Mouse (Mus musculus): ENCODE measurements around the gene Mcrip1. TPM values are rescaled to one million over a fixed set of nuclear protein-coding genes. Genes with fewer than 3 reads are reported as not detected.
"Not testable (repeated sequence)": the region's sequence is repeated elsewhere in the genome, so short reads cannot be mapped to it uniquely, and the experiment has no call there.

Gene Mcrip1
- 134 and 139 TPM in 2 replicates for polyA plus RNA-seq (2015; fragmentation: Nextera tagmentation; extraction: Ambion mirVana)

- H3K4me2 ChIP-seq (ENCODE audit: low read depth, low read length): peak within 1 kb of the TSS; percentile 84
- under 1% methylated on average over 76 of the region's 87 CpGs for WGBS
Measured at GRCm38 (mm10) chr11:120549168-120549945, at the start of gene Mcrip1. Gene Mcrip1 (minus strand): TSS chr11:120549727.

GRCm38 (mm10) chr11:120598990-120599549 is 49.5 kb upstream of the Mcrip1 start:
- 47% methylated on average over 17 of the region's 17 CpGs for WGBS
- Histone ChIP-seq H3K4me2 (ENCODE audit: low read depth, low read length) (peak overlapping the region; percentile 90), H3K27me3 (ENCODE audit: control insufficient read depth, insufficient read depth, low read length) (no peaks in the 10 kb centered on the region), H3K27ac (ENCODE audit: low read length) (peak overlapping the region; percentile 73; the same call in 1 of the 2 replicates), H3K4me3 (ENCODE audit: low read length) (peak overlapping the region; percentile 91), H3K36me3 (ENCODE audit: control insufficient read depth, insufficient read depth) (peaks cover 39% of the 10 kb centered on the region), H3K9ac (ENCODE audit: low read length) (peak overlapping the region; percentile 75), H3K9me3 (replicated peaks; ENCODE audit: control insufficient read depth, low read length) (no peaks in the 10 kb centered on the region), H3K4me1 (ENCODE audit: control insufficient read depth, insufficient read depth, low read length) (peaks cover 17% of the 10 kb centered on the region)
- no peak for ATAC-seq (replicated peaks; ENCODE audit: extremely low read depth, insufficient read depth, low FRiP score)

More at GRCm38 (mm10) chr11:120549168-120549945, at the start of gene Mcrip1:
- H3K27ac ChIP-seq (ENCODE audit: low read length): peak within 1 kb of the TSS; percentile 87
- H3K9ac ChIP-seq (ENCODE audit: low read length): peak within 1 kb of the TSS; percentile 86
- peaks cover 4% of the 10 kb centered on the region for H3K36me3 ChIP-seq (ENCODE audit: control insufficient read depth, insufficient read depth)
- peak within 1 kb of the TSS; percentile 68 for H3K4me3 ChIP-seq (ENCODE audit: low read length)
- H3K9me3 ChIP-seq (replicated peaks; ENCODE audit: control insufficient read depth, low read length): no peaks in the 10 kb centered on the region
- peaks cover 20% of the 10 kb centered on the region for H3K4me1 ChIP-seq (ENCODE audit: control insufficient read depth, insufficient read depth, low read length)
- no peaks in the 10 kb centered on the region for H3K27me3 ChIP-seq (ENCODE audit: control insufficient read depth, insufficient read depth, low read length)
- ATAC-seq (replicated peaks; ENCODE audit: extremely low read depth, insufficient read depth, low FRiP score): peak; percentile 89

- H3K4me1 ChIP-seq (ENCODE audit: control insufficient read depth, insufficient read depth, low read length): peaks cover 17% of the 10 kb centered on the region
- ATAC-seq (replicated peaks; ENCODE audit: extremely low read depth, insufficient read depth, low FRiP score): peak; percentile 96
- peak within 1 kb of the TSS; percentile 90 for H3K4me2 ChIP-seq (ENCODE audit: low read depth, low read length)
- H3K4me3 ChIP-seq (ENCODE audit: low read length): peak within 1 kb of the TSS; percentile 91
- H3K27me3 ChIP-seq (ENCODE audit: control insufficient read depth, insufficient read depth, low read length): no peaks in the 10 kb centered on the region
- H3K27ac ChIP-seq (ENCODE audit: low read length): peak within 1 kb of the TSS; percentile 88
- under 1% methylated on average over 84 of the region's 88 CpGs for WGBS
- peaks cover 40% of the 10 kb centered on the region for H3K36me3 ChIP-seq (ENCODE audit: control insufficient read depth, insufficient read depth)
- H3K9ac ChIP-seq (ENCODE audit: low read length): peak within 1 kb of the TSS; percentile 88
- no peaks in the 10 kb centered on the region for H3K9me3 ChIP-seq (replicated peaks; ENCODE audit: control insufficient read depth, low read length)
Measured at GRCm38 (mm10) chr11:120598283-120598989, 48.9 kb upstream of the Mcrip1 start, which contains the start of the genes Alyref and Anapc11. Gene Alyref (minus strand): TSS chr11:120598365. Gene Anapc11 (plus strand): TSS chr11:120598421.

GRCm38 (mm10) chr11:120597240-120598235 is 48.0 kb upstream of the Mcrip1 start:
- Histone ChIP-seq H3K9me3 (replicated peaks; ENCODE audit: control insufficient read depth, low read length) (no peaks in the 10 kb centered on the region), H3K4me1 (ENCODE audit: control insufficient read depth, insufficient read depth, low read length) (peaks cover 17% of the 10 kb centered on the region), H3K9ac (ENCODE audit: low read length) (peak overlapping the region; percentile 88), H3K4me3 (ENCODE audit: low read length) (peak overlapping the region; percentile 91), H3K4me2 (ENCODE audit: low read depth, low read length) (peak overlapping the region; percentile 77), H3K27ac (ENCODE audit: low read length) (peak overlapping the region; percentile 88), H3K27me3 (ENCODE audit: control insufficient read depth, insufficient read depth, low read length) (no peaks in the 10 kb centered on the region), H3K36me3 (ENCODE audit: control insufficient read depth, insufficient read depth) (peaks cover 40% of the 10 kb centered on the region)
- peak; percentile 20 for ATAC-seq (replicated peaks; ENCODE audit: extremely low read depth, insufficient read depth, low FRiP score)
- WGBS: 3% methylated on average over 88 of the region's 99 CpGs

GRCm38 (mm10) chr11:120588531-120588930 is 39.0 kb upstream of the Mcrip1 start:
- H3K4me3 ChIP-seq (ENCODE audit: low read length): no peak overlapping the region
- peaks cover 3% of the 10 kb centered on the region; the same call in 1 of the 2 replicates for H3K9me3 ChIP-seq (replicated peaks; ENCODE audit: control insufficient read depth, low read length)
- no peak overlapping the region for H3K27ac ChIP-seq (ENCODE audit: low read length)
- no peak for ATAC-seq (replicated peaks; ENCODE audit: extremely low read depth, insufficient read depth, low FRiP score)
- no peaks in the 10 kb centered on the region for H3K4me1 ChIP-seq (ENCODE audit: control insufficient read depth, insufficient read depth, low read length)
- no peak overlapping the region for H3K9ac ChIP-seq (ENCODE audit: low read length)
- 80% methylated on average over 6 of the region's 6 CpGs for WGBS
- no peaks in the 10 kb centered on the region for H3K27me3 ChIP-seq (ENCODE audit: control insufficient read depth, insufficient read depth, low read length)
- peaks cover 65% of the 10 kb centered on the region for H3K36me3 ChIP-seq (ENCODE audit: control insufficient read depth, insufficient read depth)
- no peak overlapping the region for H3K4me2 ChIP-seq (ENCODE audit: low read depth, low read length)

- Histone ChIP-seq H3K27ac (ENCODE audit: low read length) (no peak overlapping the region), H3K36me3 (ENCODE audit: control insufficient read depth, insufficient read depth) (peaks cover 41% of the 10 kb centered on the region)
- 97% methylated on average over 1 of the region's 1 CpGs for WGBS
Measured at GRCm38 (mm10) chr11:120583937-120584336, 34.4 kb upstream of the Mcrip1 start.

GRCm38 (mm10) chr11:120582982-120583293 is 33.4 kb upstream of the Mcrip1 start:
- not testable (repeated sequence) for H3K9ac ChIP-seq (ENCODE audit: low read length); H3K27ac ChIP-seq (ENCODE audit: low read length); H3K9me3 ChIP-seq (replicated peaks; ENCODE audit: control insufficient read depth, low read length); H3K4me2 ChIP-seq (ENCODE audit: low read depth, low read length); H3K27me3 ChIP-seq (ENCODE audit: control insufficient read depth, insufficient read depth, low read length); ATAC-seq (replicated peaks; ENCODE audit: extremely low read depth, insufficient read depth, low FRiP score); H3K4me3 ChIP-seq (ENCODE audit: low read length)
- WGBS: 93% methylated on average over 2 of the region's 2 CpGs
- Histone ChIP-seq H3K36me3 (ENCODE audit: control insufficient read depth, insufficient read depth) (peaks cover 44% of the 10 kb centered on the region), H3K4me1 (ENCODE audit: control insufficient read depth, insufficient read depth, low read length) (peaks cover 20% of the 10 kb centered on the region)

More at GRCm38 (mm10) chr11:120583937-120584336, 34.4 kb upstream of the Mcrip1 start:
- H3K27me3 ChIP-seq (ENCODE audit: control insufficient read depth, insufficient read depth, low read length): no peaks in the 10 kb centered on the region
- peaks cover 3% of the 10 kb centered on the region; the same call in 1 of the 2 replicates for H3K9me3 ChIP-seq (replicated peaks; ENCODE audit: control insufficient read depth, low read length)
- peaks cover 20% of the 10 kb centered on the region for H3K4me1 ChIP-seq (ENCODE audit: control insufficient read depth, insufficient read depth, low read length)
- no peak overlapping the region for H3K9ac ChIP-seq (ENCODE audit: low read length)
- no peak for ATAC-seq (replicated peaks; ENCODE audit: extremely low read depth, insufficient read depth, low FRiP score)
- H3K4me3 ChIP-seq (ENCODE audit: low read length): no peak overlapping the region
- H3K4me2 ChIP-seq (ENCODE audit: low read depth, low read length): no peak overlapping the region

Data from heart, embryonic 16.5 days (tissue).